Mouse (Mus musculus) retina, postnatal 1 day (tissue): Measurements from ENCODE around the gene Rasl11b.

Source experiments
- DNase-seq: peaks from one replicate; pipeline ENCODE4 v3.0.0-alpha.2; 2012

Gene Rasl11b

DNA sequence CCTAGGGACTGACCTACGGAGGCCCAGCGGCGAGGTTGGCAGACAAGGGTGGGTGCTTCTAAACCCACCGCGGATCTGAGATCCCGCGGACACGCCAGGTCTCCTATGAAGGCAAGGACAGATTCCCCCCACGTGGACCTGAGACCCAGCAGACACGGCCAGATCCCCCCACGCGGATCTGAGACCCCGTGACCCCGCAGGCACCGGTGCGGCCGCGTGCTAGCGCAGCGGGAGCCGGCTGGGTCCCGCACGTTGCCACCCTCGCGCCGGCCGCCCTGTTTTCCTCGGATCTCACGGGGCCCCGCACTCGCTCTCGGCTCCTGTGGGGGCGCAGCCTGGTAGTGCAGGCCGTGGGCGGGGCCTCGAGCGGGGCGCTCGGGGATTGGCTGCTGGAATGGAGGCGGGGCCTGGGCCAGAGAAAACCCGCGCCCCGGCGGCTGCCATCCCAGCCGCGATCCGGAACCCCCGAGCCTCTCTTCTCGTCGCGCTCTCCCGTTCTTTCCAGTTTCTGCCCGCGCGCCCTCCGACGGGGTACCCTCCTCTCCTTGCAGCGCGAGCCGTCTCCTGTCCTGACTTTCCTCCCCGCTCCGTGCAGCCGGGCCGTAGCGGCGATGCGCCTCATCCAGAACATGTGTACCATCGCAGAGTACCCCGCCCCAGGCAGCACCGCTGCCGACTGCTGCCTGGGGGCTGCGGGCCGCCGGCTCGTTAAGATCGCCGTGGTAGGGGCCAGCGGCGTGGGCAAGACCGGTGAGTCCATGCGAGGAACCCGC lies at the start of gene Rasl11b:
Gene Rasl11b, plus strand, starts transcription at position 446 of the 773 bp plus-strand sequence.
- DNase-seq, result peak; percentile 95

DNA sequence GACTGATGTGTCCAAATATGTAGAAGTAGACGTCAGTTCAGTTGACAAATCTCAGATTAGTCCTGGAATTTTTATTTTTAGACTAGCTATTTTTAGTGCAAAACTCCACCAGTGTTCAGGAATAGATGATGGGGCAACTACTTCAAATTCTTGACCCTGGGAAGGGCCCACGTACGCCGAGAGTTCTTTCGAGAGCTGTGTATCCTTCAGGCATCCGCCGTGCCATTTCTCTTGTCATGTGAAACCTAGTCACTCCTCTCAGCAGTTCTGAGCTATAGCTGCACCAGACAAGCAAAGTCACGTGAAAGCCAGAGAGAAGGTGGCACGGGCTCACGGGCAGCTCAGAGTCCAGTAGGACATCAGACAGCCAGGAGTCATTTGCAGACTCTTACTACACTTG lies 47.5 kb upstream of the Rasl11b start:
- DNase-seq, result no peak

DNA sequence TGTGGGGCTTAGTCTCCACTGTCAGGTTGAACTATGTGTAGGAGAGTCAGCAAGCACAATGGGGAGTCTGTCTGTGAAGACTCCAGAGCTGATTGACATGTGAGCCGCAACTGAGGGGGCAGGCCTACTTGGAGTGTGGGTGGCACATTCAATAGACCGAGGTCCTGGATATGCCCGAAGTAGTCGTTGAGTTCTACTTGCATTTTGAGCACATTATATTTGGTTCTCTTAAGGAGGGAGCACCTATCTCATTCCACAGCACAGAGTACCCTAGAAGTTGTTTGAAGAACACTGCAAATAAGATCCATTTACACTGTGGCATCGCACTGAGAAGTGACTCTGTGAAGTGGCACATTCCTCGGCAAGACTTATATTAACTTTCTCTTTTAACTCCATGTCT lies 45.1 kb upstream of the Rasl11b start:
- no peak for DNase-seq

GRCm38 (mm10) chr5:74151774-74152173 lies 43.3 kb upstream of the Rasl11b start:
- DNase-seq, result no peak

DNA sequence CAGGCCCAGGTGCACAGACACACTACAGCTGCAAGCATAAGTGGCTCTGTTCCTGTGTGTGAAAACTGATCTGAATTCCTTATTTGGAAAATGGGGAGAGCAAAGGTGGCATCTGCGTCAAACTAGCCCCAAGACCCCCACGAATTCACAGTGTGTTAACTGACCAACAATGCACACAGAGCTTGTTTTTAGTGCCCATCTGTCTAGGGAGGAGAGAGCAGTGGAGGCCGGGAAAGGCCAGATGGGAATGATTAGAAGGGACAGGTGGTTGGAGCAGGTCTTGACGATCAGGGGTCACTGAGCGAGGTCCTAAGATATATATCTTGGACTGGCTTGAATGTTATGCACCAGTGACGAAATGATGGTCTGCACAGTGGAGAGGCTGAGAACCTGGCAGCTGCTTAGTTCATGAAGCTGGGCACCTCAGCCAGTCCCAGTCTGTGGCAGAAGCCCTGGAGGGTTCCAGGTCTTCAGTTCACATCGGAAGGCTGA lies 39.2 kb upstream of the Rasl11b start:
- DNase-seq, result peak; percentile 60

DNA sequence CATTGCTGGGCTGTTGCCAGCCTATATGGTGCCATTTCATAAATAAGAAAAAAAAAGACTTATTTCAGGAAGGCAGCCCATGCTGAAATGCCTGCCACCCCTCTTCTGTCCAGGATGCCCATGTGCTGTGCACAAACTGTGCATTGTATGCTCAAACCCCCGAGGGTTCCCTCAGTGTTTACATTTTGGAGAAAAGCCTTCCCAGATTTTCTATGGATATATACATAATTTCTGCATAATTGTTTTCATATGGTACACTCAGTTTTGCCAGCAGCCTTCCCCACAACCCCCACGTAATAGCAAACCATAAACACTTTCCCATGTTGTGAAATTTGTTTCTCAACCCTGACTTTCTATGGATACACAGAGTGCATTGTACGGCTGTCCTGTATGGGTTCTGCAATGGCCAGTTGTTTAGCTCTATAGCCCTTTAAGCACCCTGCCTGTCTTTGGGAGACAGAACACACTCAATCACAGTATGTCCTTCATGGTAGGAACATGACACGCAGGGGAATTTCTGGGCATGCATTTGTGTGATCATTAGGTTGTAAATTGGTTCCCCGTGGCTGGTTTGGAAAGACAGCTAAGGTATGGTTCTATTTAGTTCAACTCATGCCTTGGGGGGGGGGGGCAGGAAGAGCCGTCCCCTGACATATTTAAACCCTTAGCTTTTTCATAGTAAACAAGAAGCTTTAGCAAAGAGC lies 36.0 kb upstream of the Rasl11b start:
- no peak for DNase-seq

- DNase-seq, result no peak
Measured at GRCm38 (mm10) chr5:74159906-74160305, 35.2 kb upstream of the Rasl11b start.

DNA sequence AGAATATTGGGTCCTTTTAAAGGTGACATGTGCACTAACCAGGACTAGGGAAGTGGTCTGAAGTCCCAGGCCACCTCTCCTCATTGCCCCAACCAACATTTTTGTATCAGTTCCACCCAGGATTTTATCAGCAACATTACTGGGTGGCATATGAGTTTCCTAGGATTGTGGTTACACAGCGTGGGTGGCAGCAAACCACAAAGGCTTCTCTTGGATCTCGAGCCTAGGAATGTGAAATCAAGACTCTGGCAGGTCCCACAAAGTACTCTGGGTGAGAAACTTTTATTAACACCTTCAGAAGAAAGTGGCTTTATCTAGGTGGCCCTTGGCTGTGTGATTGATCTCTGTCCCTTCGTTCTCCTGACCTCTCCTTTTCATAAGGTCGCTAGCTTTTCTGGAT lies 34.7 kb upstream of the Rasl11b start:
- no peak for DNase-seq

- DNase-seq, result peak; percentile 78
Measured at GRCm38 (mm10) chr5:74161297-74161926, 33.7 kb upstream of the Rasl11b start.

DNA sequence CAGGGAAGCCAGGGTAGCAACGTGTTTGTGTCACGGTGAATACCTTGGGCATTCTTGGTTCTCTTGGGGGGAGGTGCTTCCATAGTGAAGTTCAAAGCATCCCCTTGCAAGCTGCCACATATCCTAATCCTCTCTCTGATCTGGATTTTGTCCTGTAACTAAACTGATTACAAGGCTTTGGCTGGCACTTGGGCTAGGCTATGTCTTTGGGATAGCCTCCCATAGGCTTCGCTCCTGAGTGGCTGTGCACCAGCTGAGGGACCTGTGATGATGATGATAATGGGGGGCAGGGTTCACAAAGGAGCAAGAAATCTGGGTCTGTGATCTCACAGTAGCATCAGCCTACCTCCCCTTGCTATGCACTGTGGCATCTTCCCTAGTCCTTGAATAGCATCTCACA lies 33.1 kb upstream of the Rasl11b start:
- DNase-seq, result no peak

GRCm38 (mm10) chr5:74163141-74163540 lies 31.9 kb upstream of the Rasl11b start:
- peak; percentile 48 for DNase-seq

DNA sequence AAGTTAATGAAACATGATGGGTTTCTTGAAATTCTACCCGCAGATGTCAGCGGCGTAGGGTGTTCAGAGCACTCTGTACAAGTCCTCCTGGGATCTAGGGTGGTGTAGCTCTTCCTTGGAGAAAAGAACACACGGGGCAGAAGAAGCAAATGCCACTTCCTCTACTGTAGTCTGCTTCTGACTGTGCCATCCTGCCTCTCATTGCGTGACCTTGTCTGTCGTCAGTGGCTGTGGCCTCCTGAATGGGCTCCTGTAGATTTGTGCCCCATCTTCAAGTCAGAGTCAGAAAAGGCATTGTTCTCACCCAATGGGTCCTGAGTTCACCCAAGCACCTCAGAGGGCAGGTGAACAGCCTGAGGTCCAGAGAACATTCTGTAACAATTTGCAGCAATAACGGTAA lies 30.5 kb upstream of the Rasl11b start:
- no peak for DNase-seq

GRCm38 (mm10) chr5:74166642-74167041 lies 28.4 kb upstream of the Rasl11b start:
- DNase-seq, result no peak

DNA sequence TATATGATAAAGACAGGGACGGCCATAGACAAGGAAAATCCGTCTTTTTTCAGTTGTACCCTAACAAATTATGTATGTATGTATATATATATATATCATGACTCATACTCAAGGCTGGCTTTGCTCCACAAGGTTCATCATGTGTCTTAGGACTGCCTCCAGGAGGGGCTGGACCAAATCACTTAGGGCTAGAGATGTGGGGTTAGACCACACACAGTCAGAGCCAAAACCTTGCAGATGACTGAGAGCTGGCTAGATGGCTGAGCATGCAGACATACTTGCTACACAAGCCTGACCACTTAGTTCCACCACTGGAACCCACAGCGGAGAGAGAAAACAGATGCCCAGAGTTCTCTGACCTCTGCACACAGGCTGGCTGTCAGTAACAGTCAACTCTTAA lies 27.0 kb upstream of the Rasl11b start:
- no peak for DNase-seq

DNA sequence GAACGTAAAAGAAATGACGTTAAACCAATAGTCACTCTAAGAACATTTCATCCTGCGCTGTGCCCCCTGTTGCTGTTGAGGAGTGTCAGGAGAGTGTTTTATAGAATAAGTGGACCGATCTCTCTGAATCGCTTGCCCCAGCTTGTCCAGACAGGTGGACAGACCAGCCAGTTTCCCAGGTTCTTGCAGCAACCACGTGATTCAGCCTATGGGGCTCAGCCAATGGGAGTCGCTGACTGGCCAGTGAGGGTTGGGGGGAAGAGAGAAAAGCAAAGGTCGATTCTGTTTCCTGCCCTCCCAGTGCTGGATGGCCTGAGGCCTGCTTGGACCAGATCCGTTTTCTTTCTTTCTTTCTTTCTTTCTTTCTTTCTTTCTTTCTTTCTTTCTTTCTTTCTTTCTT lies 23.3 kb upstream of the Rasl11b start:
- DNase-seq, result no peak

- DNase-seq, result no peak
Measured at GRCm38 (mm10) chr5:74172208-74172607, 22.9 kb upstream of the Rasl11b start.

- no peak for DNase-seq
Measured at GRCm38 (mm10) chr5:74173162-74173844, 21.8 kb upstream of the Rasl11b start.

DNA sequence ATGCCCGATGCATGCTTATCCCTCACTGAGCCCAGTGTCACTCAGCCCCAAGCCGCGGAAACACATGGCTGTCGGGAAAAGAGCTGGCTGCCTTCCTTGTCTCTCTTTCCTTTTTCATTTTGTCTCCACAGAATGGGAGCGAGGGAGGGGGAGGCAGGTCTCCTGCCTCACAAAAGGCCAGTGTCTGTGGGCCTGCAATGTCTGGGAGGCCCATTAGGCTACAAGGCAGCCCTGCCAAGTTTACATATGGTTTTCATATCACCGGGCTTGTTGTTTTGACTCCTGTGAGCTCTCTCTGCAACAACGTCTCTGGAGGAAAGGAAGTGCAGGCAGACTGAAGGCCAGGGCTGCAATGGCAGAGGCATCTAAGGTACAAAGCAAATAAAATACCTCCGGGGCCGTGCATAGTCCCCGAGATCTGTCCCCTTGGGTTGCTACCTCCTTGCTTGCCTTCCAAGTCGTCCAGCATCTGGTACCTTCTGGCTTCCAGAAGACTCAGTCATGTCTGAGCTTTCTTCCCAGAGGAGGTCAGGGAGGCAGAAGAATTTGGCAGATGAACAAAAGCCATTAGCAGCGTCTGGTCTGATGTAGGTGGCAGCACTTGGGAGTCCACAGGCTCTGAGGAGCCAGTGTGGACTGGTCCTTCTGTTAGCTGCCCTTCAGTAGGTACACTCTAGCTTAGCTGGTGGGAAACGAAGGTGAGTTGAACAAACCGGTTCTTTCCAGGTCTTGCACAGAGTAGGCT lies 19.4 kb upstream of the Rasl11b start:
- DNase-seq, result no peak

- peak; percentile 58 for DNase-seq
Measured at GRCm38 (mm10) chr5:74180216-74180615, 14.9 kb upstream of the Rasl11b start.

GRCm38 (mm10) chr5:74183118-74183517 lies 12.0 kb upstream of the Rasl11b start:
- DNase-seq, result no peak

DNA sequence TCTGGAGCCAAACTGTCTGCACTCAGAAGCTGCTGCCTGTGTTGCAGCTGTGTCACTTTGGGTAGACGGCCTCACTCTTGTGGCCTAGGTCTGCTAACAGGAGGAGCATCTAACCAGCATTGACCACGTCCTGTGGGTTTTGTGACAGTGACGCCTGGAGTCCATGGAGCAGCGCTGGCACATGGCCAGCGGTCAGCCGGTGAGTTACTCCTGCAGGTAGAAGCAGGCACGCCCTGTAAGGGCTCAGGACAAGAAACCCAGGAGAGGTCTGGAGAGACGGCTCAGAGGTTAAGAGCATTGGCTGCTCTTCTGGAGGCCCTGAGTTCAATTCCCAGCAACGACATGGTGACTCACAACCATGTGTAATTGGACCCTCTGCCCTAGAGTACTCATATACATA lies 10.5 kb upstream of the Rasl11b start:
- no peak for DNase-seq

GRCm38 (mm10) chr5:74188076-74188475 lies 7.0 kb upstream of the Rasl11b start:
- no peak for DNase-seq
